Mouse (Mus musculus): ENCODE measurements around the gene Nfe2l1.
"Not testable (repeated sequence)": the region's sequence is repeated elsewhere in the genome, so short reads cannot be mapped to it uniquely, and the experiment has no call there.

The Nfe2l1 gene

GRCm38 (mm10) chr11:96786731-96787450 lies 42.9 kb downstream of the Nfe2l1 start:
- DNase-seq (ENCODE audit: low read depth in 1 of 2, low spot score in 2 of 2): no peak

GRCm38 (mm10) chr11:96784847-96785246 lies 44.9 kb downstream of the Nfe2l1 start:
- DNase-seq (ENCODE audit: low read depth in 1 of 2, low spot score in 2 of 2): peak; percentile 60 to 69

- DNase-seq (ENCODE audit: low read depth in 1 of 2, low spot score in 2 of 2): no peak
These were observed 48.3 kb downstream of the Nfe2l1 start for GRCm38 (mm10) chr11:96781425-96781824.

GRCm38 (mm10) chr11:96780306-96780705 lies 49.5 kb downstream of the Nfe2l1 start:
- no peak for DNase-seq (ENCODE audit: low read depth in 1 of 2, low spot score in 2 of 2)

GRCm38 (mm10) chr11:96778061-96778627 lies 51.6 kb downstream of the Nfe2l1 start:
- not testable (repeated sequence) for DNase-seq (ENCODE audit: low read depth in 1 of 2, low spot score in 2 of 2)

GRCm38 (mm10) chr11:96776968-96777962 lies 52.5 kb downstream of the Nfe2l1 start, which contains the start of gene Snx11:
Snx11 (minus strand) TSS chr11:96777559.
- DNase-seq (ENCODE audit: low read depth in 1 of 2, low spot score in 2 of 2): peak; percentile 99

- DNase-seq (ENCODE audit: low read depth in 1 of 2, low spot score in 2 of 2): no peak
These were observed 53.7 kb downstream of the Nfe2l1 start for GRCm38 (mm10) chr11:96776068-96776467.

- no peak for DNase-seq (ENCODE audit: low read depth in 1 of 2, low spot score in 2 of 2)
These were observed 54.1 kb downstream of the Nfe2l1 start for GRCm38 (mm10) chr11:96775665-96776064.

- no peak for DNase-seq (ENCODE audit: low read depth in 1 of 2, low spot score in 2 of 2)
These were observed 54.7 kb downstream of the Nfe2l1 start for GRCm38 (mm10) chr11:96775063-96775462.

- no peak for DNase-seq (ENCODE audit: low read depth in 1 of 2, low spot score in 2 of 2)
These were observed 55.2 kb downstream of the Nfe2l1 start for GRCm38 (mm10) chr11:96774536-96774935.

- DNase-seq (ENCODE audit: low read depth in 1 of 2, low spot score in 2 of 2): no peak
These were observed 57.4 kb downstream of the Nfe2l1 start for GRCm38 (mm10) chr11:96772413-96772812.

- DNase-seq (ENCODE audit: low read depth in 1 of 2, low spot score in 2 of 2): no peak
These were observed 58.3 kb downstream of the Nfe2l1 start for GRCm38 (mm10) chr11:96771274-96771975.

- DNase-seq (ENCODE audit: low read depth in 1 of 2, low spot score in 2 of 2): no peak
These were observed 61.5 kb downstream of the Nfe2l1 start for GRCm38 (mm10) chr11:96768240-96768639.
